Mouse (Mus musculus): Measurements from ENCODE around the gene Ms4a14. TPM values are rescaled to one million over a fixed set of nuclear protein-coding genes. Genes with fewer than 3 reads are reported as not detected.
A peak's percentile ranks its signal among the peaks of the same experiment; 100 is the strongest.

Ms4a14 gene
- total and polyA plus RNA-seq, 3 experiments: not detected

DNA sequence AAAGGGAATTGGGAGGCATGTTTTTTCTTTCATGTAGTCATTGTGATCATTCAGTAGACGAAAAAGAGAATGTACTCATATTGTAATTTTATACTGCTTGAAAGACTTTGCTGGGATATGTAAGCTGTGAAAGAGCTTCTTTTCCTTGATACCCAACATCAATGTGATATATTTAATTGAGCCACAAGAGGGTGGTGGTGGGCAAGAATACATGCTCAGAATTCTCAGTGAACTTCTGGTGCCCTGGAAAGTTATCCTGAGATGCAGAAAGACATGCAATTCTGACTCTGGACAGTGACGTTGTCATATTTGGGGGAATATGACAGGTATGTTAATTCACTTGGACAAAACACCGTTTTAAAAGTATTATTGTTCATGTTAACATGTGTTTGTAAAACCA is 45.9 kb upstream of the Ms4a14 start:
- Histone ChIP-seq H3K4me1 (ENCODE audit: control insufficient read depth in 1 of 2, insufficient read depth in 2 of 2, low read length in 2 of 2) (no peaks in the 10 kb centered on the region), H3K27me3 (ENCODE audit: control insufficient read depth in 1 of 2, insufficient read depth in 2 of 2, low read length in 2 of 2) (no peaks in the 10 kb centered on the region; a peak in 1 of 4 replicates), H3K4me3 (ENCODE audit: control insufficient read depth in 1 of 2, insufficient read depth in 1 of 2, low read depth in 2 of 2, low read length in 2 of 2) (no peak overlapping the region), H3K27ac (ENCODE audit: control insufficient read depth, low read depth, low read length) (no peak overlapping the region), H3K36me3 (ENCODE audit: control insufficient read depth in 1 of 2, insufficient read depth in 2 of 2, low read length in 2 of 2) (no peaks in the 10 kb centered on the region), H3K79me2 (ENCODE audit: control insufficient read depth, insufficient read depth, low read length, poor library complexity) (no peaks in the 10 kb centered on the region), H3K9me3 (replicated peaks; ENCODE audit: insufficient read depth, low read length) (no peaks in the 10 kb centered on the region), H3K9ac (ENCODE audit: control insufficient read depth, low read depth, low read length, poor library complexity, severe bottlenecking) (no peak overlapping the region)
- TF ChIP-seq RAD21 (IDR thresholded peaks at IDR 0.05; ENCODE audit: low read depth, low read length) (peak; percentile 18), CTCF (IDR thresholded peaks at IDR 0.05 in 2 of 3, conservative IDR thresholded peaks at IDR 0.05 in 1 of 3; ENCODE audit: control insufficient read depth in 1 of 3, insufficient read depth in 1 of 3, low read depth in 2 of 3, low read length in 3 of 3, poor library complexity in 1 of 3, severe bottlenecking in 1 of 3) (peak in 1 of 3 experiments; percentile 11; a peak in 1 of 6 replicates), EP300 (IDR thresholded peaks at IDR 0.05; ENCODE audit: low read depth in 1 of 2, low read length in 2 of 2) (no peak)
- DNase-seq (ENCODE audit: low read depth, low spot score): no peak

DNA sequence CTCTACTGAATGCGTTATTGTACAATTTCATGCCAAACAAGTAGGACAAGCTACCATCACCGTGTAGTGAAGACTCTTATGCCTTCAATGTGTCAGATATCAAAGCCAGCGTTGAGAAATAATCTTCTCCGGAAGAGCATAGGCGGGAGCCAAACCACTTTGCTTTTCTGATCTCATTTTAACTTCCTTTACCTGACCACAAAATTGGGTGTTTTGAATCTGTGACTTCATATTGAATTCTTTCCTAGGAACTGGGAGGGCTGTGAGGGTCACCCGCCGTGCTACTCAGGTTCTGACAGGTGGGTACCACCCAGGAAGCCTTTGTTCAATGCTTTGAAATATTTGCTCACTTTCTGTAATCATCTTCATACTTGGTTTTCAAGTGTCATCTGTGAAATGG is 41.5 kb upstream of the Ms4a14 start:
- Histone ChIP-seq H3K27ac (ENCODE audit: control insufficient read depth, low read depth, low read length) (no peak overlapping the region), H3K36me3 (ENCODE audit: control insufficient read depth in 1 of 2, insufficient read depth in 2 of 2, low read length in 2 of 2) (no peaks in the 10 kb centered on the region), H3K9ac (ENCODE audit: control insufficient read depth, low read depth, low read length, poor library complexity, severe bottlenecking) (no peak overlapping the region), H3K9me3 (replicated peaks; ENCODE audit: insufficient read depth, low read length) (no peaks in the 10 kb centered on the region), H3K4me3 (ENCODE audit: control insufficient read depth in 1 of 2, insufficient read depth in 1 of 2, low read depth in 2 of 2, low read length in 2 of 2) (no peak overlapping the region), H3K27me3 (ENCODE audit: control insufficient read depth in 1 of 2, insufficient read depth in 2 of 2, low read length in 2 of 2) (no peaks in the 10 kb centered on the region; a peak in 1 of 4 replicates), H3K79me2 (ENCODE audit: control insufficient read depth, insufficient read depth, low read length, poor library complexity) (no peaks in the 10 kb centered on the region), H3K4me1 (ENCODE audit: control insufficient read depth in 1 of 2, insufficient read depth in 2 of 2, low read length in 2 of 2) (no peaks in the 10 kb centered on the region)
- TF ChIP-seq ETS1 (IDR thresholded peaks at IDR 0.05; ENCODE audit: low read depth, low read length) (no peak), ZKSCAN1 (IDR thresholded peaks at IDR 0.05; ENCODE audit: low read depth, low read length) (no peak), TAL1 (IDR thresholded peaks at IDR 0.05; ENCODE audit: low read length) (no peak), ZMIZ1 (IDR thresholded peaks at IDR 0.05; ENCODE audit: low read depth, low read length) (no peak), SIN3A (IDR thresholded peaks at IDR 0.05; ENCODE audit: low read length) (no peak), MAFK (IDR thresholded peaks at IDR 0.05; ENCODE audit: borderline replicate concordance, low read depth, low read length) (no peak), E2F4 (IDR thresholded peaks at IDR 0.05; ENCODE audit: borderline replicate concordance, low read depth, low read length) (no peak), NELFE (IDR thresholded peaks at IDR 0.05; ENCODE audit: low read depth, low read length) (no peak), RCOR1 (IDR thresholded peaks at IDR 0.05; ENCODE audit: low read depth, low read length) (no peak)
- no peak for DNase-seq (ENCODE audit: low read depth, low spot score)

DNA sequence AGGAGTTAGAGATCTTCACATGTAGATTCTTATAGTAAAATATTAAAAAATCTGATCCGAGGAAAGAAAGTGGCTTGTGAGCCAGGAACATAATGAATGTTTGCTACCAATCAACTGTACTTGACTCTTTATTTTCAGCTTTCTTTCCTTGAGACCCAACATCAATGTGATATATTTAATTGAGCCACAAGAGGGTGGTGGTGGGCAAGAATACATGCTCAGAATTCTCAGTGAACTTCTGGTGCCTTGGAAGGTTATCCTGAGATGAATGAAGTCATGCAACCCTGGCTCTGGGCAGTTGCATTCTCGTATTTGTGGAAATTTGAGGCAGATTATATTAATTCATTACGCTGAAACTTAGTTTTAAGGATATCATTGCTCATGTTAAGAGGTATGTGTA is 37.6 kb upstream of the Ms4a14 start:
- H3K4me3 ChIP-seq (ENCODE audit: control insufficient read depth in 1 of 2, insufficient read depth in 1 of 2, low read depth in 2 of 2, low read length in 2 of 2): no peak overlapping the region
- H3K9ac ChIP-seq (ENCODE audit: control insufficient read depth, low read depth, low read length, poor library complexity, severe bottlenecking): no peak overlapping the region
- DNase-seq (ENCODE audit: low read depth, low spot score): no peak
- TF ChIP-seq SMC3 (IDR thresholded peaks at IDR 0.05; ENCODE audit: low read depth, low read length) (0 out of 2 replicates have a peak, but pooled peaks have one; percentile 16), CTCF (IDR thresholded peaks at IDR 0.05 in 2 of 3, conservative IDR thresholded peaks at IDR 0.05 in 1 of 3; ENCODE audit: control insufficient read depth in 1 of 3, insufficient read depth in 1 of 3, low read depth in 2 of 3, low read length in 3 of 3, poor library complexity in 1 of 3, severe bottlenecking in 1 of 3) (peak in 1 of 3 experiments; percentile 32; a peak in 2 of 6 replicates), MAX (IDR thresholded peaks at IDR 0.05; ENCODE audit: low read length) (no peak), RAD21 (IDR thresholded peaks at IDR 0.05; ENCODE audit: low read depth, low read length) (peak; percentile 35)
- no peaks in the 10 kb centered on the region for H3K79me2 ChIP-seq (ENCODE audit: control insufficient read depth, insufficient read depth, low read length, poor library complexity)
- H3K36me3 ChIP-seq (ENCODE audit: control insufficient read depth in 1 of 2, insufficient read depth in 2 of 2, low read length in 2 of 2): no peaks in the 10 kb centered on the region
- no peaks in the 10 kb centered on the region; a peak in 1 of 4 replicates for H3K27me3 ChIP-seq (ENCODE audit: control insufficient read depth in 1 of 2, insufficient read depth in 2 of 2, low read length in 2 of 2)
- H3K4me1 ChIP-seq (ENCODE audit: control insufficient read depth in 1 of 2, insufficient read depth in 2 of 2, low read length in 2 of 2): no peaks in the 10 kb centered on the region
- H3K9me3 ChIP-seq (replicated peaks; ENCODE audit: insufficient read depth, low read length): no peaks in the 10 kb centered on the region
- H3K27ac ChIP-seq (ENCODE audit: control insufficient read depth, low read depth, low read length): no peak overlapping the region
